Mouse (Mus musculus): ENCODE measurements at regions not wholly inside any gene's neighbourhood (a gene's known extent, or its start where the extent isn't known, plus 50 kb on each side); places are given as distances from the start of the nearest gene placed in this dataset.

GRCm38 (mm10) chr4:131046101-131046500, 101.9 kb downstream of the Matn1 start:
- no peak for TF ChIP-seq CTCF (IDR thresholded peaks at IDR 0.05; ENCODE audit: low read depth)
- TF ChIP-seq EP300 (optimal IDR thresholded peaks at IDR 0.05): no peak
